Mouse (Mus musculus): ENCODE data around the gene Usp7. TPM values are rescaled to one million over a fixed set of nuclear protein-coding genes. Genes with fewer than 3 reads are reported as not detected.

The Usp7 gene
- 22.4 and 22.6 TPM in 2 replicates for polyA plus RNA-seq (2015; fragmentation: Nextera tagmentation; extraction: Ambion mirVana)

- ATAC-seq (ENCODE audit: low read depth): no peak
- H3K36me3 ChIP-seq (ENCODE audit: control insufficient read depth, insufficient read depth): no peaks in the 10 kb centered on the region
- no peak within 1 kb of the TSS for H3K4me2 ChIP-seq (ENCODE audit: low read depth, low read length)
- H3K4me1 ChIP-seq (ENCODE audit: control insufficient read depth, low read depth, low read length): no peaks in the 10 kb centered on the region; the same call in 1 of the 2 replicates
- no peaks in the 10 kb centered on the region for H3K27me3 ChIP-seq (ENCODE audit: control insufficient read depth, insufficient read depth, low read depth, low read length)
- 77% methylated on average over 20 of the region's 20 CpGs for WGBS (ENCODE audit: insufficient replicate concordance)
- no peak within 1 kb of the TSS for H3K9ac ChIP-seq (ENCODE audit: low read depth, low read length)
- no peak within 1 kb of the TSS for H3K27ac ChIP-seq (ENCODE audit: low read length)
- H3K9me3 ChIP-seq (replicated peaks; ENCODE audit: control insufficient read depth, low read length): no peaks in the 10 kb centered on the region
- H3K4me3 ChIP-seq (ENCODE audit: low read depth, low read length): no peak within 1 kb of the TSS
Observed at GRCm38 (mm10) chr16:8791949-8792557, at the start of gene Usp7. Usp7 (minus strand) TSS chr16:8792308.

- WGBS (ENCODE audit: insufficient replicate concordance): 85% methylated on average over 3 of the region's 3 CpGs
- Histone ChIP-seq H3K27me3 (ENCODE audit: control insufficient read depth, insufficient read depth, low read depth, low read length) (no peaks in the 10 kb centered on the region), H3K4me1 (ENCODE audit: control insufficient read depth, low read depth, low read length) (peaks cover 20% of the 10 kb centered on the region), H3K27ac (ENCODE audit: low read length) (no peak overlapping the region), H3K4me3 (ENCODE audit: low read depth, low read length) (no peak overlapping the region), H3K9me3 (replicated peaks; ENCODE audit: control insufficient read depth, low read length) (no peaks in the 10 kb centered on the region), H3K36me3 (ENCODE audit: control insufficient read depth, insufficient read depth) (peaks cover 51% of the 10 kb centered on the region), H3K4me2 (ENCODE audit: low read depth, low read length) (no peak overlapping the region), H3K9ac (ENCODE audit: low read depth, low read length) (no peak overlapping the region)
- no peak for ATAC-seq (ENCODE audit: low read depth)
Observed at GRCm38 (mm10) chr16:8840557-8840956, 48.4 kb upstream of the Usp7 start.

DNA sequence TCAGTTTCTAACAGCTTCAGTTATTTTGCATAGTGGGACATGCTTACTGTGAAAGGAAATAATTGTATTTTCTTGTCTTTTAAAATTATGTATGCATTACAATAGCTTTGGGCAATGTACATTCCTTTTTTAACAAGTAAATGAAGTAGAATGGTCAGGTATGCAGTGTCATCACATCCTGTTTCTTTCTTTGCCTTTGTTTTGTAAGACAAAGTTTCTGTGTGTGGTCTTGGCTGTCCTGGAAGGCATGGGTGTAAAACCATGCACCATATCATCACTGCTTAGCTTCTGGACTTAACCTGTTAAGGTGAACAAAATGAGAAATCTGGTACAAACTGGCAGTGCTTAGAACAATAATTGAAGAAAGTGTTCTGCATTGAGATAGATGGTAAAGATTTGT is 46.8 kb upstream of the Usp7 start:
- Histone ChIP-seq H3K9me3 (replicated peaks; ENCODE audit: control insufficient read depth, low read length) (no peaks in the 10 kb centered on the region), H3K27ac (ENCODE audit: low read length) (no peak overlapping the region), H3K9ac (ENCODE audit: low read depth, low read length) (no peak overlapping the region), H3K4me2 (ENCODE audit: low read depth, low read length) (no peak overlapping the region), H3K27me3 (ENCODE audit: control insufficient read depth, insufficient read depth, low read depth, low read length) (no peaks in the 10 kb centered on the region), H3K36me3 (ENCODE audit: control insufficient read depth, insufficient read depth) (peaks cover 53% of the 10 kb centered on the region), H3K4me1 (ENCODE audit: control insufficient read depth, low read depth, low read length) (peaks cover 20% of the 10 kb centered on the region), H3K4me3 (ENCODE audit: low read depth, low read length) (no peak overlapping the region)
- no peak for ATAC-seq (ENCODE audit: low read depth)

- no peak overlapping the region for H3K9ac ChIP-seq (ENCODE audit: low read depth, low read length)
- no peak overlapping the region for H3K4me3 ChIP-seq (ENCODE audit: low read depth, low read length)
- peak; percentile 61 for ATAC-seq (ENCODE audit: low read depth)
Observed at GRCm38 (mm10) chr16:8837595-8837994, 45.5 kb upstream of the Usp7 start.

GRCm38 (mm10) chr16:8836876-8837275 is 44.8 kb upstream of the Usp7 start:
- peaks cover 32% of the 10 kb centered on the region for H3K4me1 ChIP-seq (ENCODE audit: control insufficient read depth, low read depth, low read length)
- H3K27me3 ChIP-seq (ENCODE audit: control insufficient read depth, insufficient read depth, low read depth, low read length): no peaks in the 10 kb centered on the region

More at GRCm38 (mm10) chr16:8837595-8837994, 45.5 kb upstream of the Usp7 start:
- H3K4me1 ChIP-seq (ENCODE audit: control insufficient read depth, low read depth, low read length): peaks cover 28% of the 10 kb centered on the region
- H3K36me3 ChIP-seq (ENCODE audit: control insufficient read depth, insufficient read depth): peaks cover 53% of the 10 kb centered on the region
- no peak overlapping the region for H3K4me2 ChIP-seq (ENCODE audit: low read depth, low read length)
- WGBS (ENCODE audit: insufficient replicate concordance): 96% methylated on average over 1 of the region's 1 CpGs
- no peaks in the 10 kb centered on the region for H3K9me3 ChIP-seq (replicated peaks; ENCODE audit: control insufficient read depth, low read length)
- H3K27me3 ChIP-seq (ENCODE audit: control insufficient read depth, insufficient read depth, low read depth, low read length): no peaks in the 10 kb centered on the region
- 0 out of 2 replicates have a peak overlapping the region, but pooled peaks have one; percentile 29 for H3K27ac ChIP-seq (ENCODE audit: low read length)

DNA sequence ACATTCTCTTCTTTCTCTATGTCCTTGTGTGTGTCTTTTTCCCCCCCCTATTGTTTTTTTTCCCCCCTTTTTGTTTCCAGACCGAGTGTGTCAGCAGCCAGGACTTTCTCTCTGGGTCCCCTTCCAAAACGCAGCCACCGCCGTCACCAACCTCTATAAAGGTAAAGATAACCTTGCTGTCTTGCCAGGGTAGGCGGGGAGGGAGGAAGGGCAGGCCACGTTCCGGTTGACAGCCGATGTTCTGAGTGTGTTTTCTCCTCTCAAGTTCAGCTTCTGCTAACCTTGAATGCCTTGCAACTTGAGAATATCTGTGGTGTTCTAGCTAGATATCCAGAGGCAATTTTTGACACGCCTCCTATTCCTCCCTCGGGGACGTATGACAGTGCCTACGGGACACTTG is 39.1 kb upstream of the Usp7 start:
- H3K27me3 ChIP-seq (ENCODE audit: control insufficient read depth, insufficient read depth, low read depth, low read length): no peaks in the 10 kb centered on the region
- peak overlapping the region; percentile 100 for H3K9ac ChIP-seq (ENCODE audit: low read depth, low read length)
- WGBS (ENCODE audit: insufficient replicate concordance): 5% methylated on average over 12 of the region's 12 CpGs
- H3K4me2 ChIP-seq (ENCODE audit: low read depth, low read length): peak overlapping the region; percentile 84
- ATAC-seq (ENCODE audit: low read depth): no peak
- H3K36me3 ChIP-seq (ENCODE audit: control insufficient read depth, insufficient read depth): peaks cover 28% of the 10 kb centered on the region
- H3K4me1 ChIP-seq (ENCODE audit: control insufficient read depth, low read depth, low read length): peaks cover 27% of the 10 kb centered on the region
- H3K9me3 ChIP-seq (replicated peaks; ENCODE audit: control insufficient read depth, low read length): no peaks in the 10 kb centered on the region
- H3K27ac ChIP-seq (ENCODE audit: low read length): peak overlapping the region; percentile 98
- peak overlapping the region; percentile 99 for H3K4me3 ChIP-seq (ENCODE audit: low read depth, low read length)

More at GRCm38 (mm10) chr16:8836876-8837275, 44.8 kb upstream of the Usp7 start:
- peaks cover 53% of the 10 kb centered on the region for H3K36me3 ChIP-seq (ENCODE audit: control insufficient read depth, insufficient read depth)
- peak overlapping the region; percentile 39 for H3K27ac ChIP-seq (ENCODE audit: low read length)
- peak overlapping the region; percentile 18; the same call in 1 of the 2 replicates for H3K4me2 ChIP-seq (ENCODE audit: low read depth, low read length)
- H3K4me3 ChIP-seq (ENCODE audit: low read depth, low read length): no peak overlapping the region
- 78% methylated on average over 1 of the region's 1 CpGs for WGBS (ENCODE audit: insufficient replicate concordance)
- H3K9me3 ChIP-seq (replicated peaks; ENCODE audit: control insufficient read depth, low read length): no peaks in the 10 kb centered on the region
- 0 out of 2 replicates have a peak, but pooled peaks have one; percentile 32 for ATAC-seq (ENCODE audit: low read depth)
- no peak overlapping the region for H3K9ac ChIP-seq (ENCODE audit: low read depth, low read length)

- peak overlapping the region; percentile 99 for H3K4me3 ChIP-seq (ENCODE audit: low read depth, low read length)
- H3K9ac ChIP-seq (ENCODE audit: low read depth, low read length): peak overlapping the region; percentile 100
- no peaks in the 10 kb centered on the region for H3K27me3 ChIP-seq (ENCODE audit: control insufficient read depth, insufficient read depth, low read depth, low read length)
- H3K4me1 ChIP-seq (ENCODE audit: control insufficient read depth, low read depth, low read length): peaks cover 26% of the 10 kb centered on the region
- ATAC-seq (ENCODE audit: low read depth): peak; percentile 33
- peaks cover 26% of the 10 kb centered on the region for H3K36me3 ChIP-seq (ENCODE audit: control insufficient read depth, insufficient read depth)
- under 1% methylated on average over 73 of the region's 74 CpGs for WGBS (ENCODE audit: insufficient replicate concordance)
- H3K9me3 ChIP-seq (replicated peaks; ENCODE audit: control insufficient read depth, low read length): no peaks in the 10 kb centered on the region
- peak overlapping the region; percentile 84 for H3K4me2 ChIP-seq (ENCODE audit: low read depth, low read length)
- peak overlapping the region; percentile 98 for H3K27ac ChIP-seq (ENCODE audit: low read length)
Observed at GRCm38 (mm10) chr16:8830431-8831211, 38.5 kb upstream of the Usp7 start.

- peak; percentile 90 for ATAC-seq (ENCODE audit: low read depth)
- Histone ChIP-seq H3K4me3 (ENCODE audit: low read depth, low read length) (peak within 1 kb of the TSS; percentile 99), H3K9ac (ENCODE audit: low read depth, low read length) (peak within 1 kb of the TSS; percentile 100), H3K9me3 (replicated peaks; ENCODE audit: control insufficient read depth, low read length) (no peaks in the 10 kb centered on the region), H3K4me1 (ENCODE audit: control insufficient read depth, low read depth, low read length) (peaks cover 25% of the 10 kb centered on the region), H3K36me3 (ENCODE audit: control insufficient read depth, insufficient read depth) (peaks cover 25% of the 10 kb centered on the region), H3K4me2 (ENCODE audit: low read depth, low read length) (peak within 1 kb of the TSS; percentile 100), H3K27ac (ENCODE audit: low read length) (peak within 1 kb of the TSS; percentile 100), H3K27me3 (ENCODE audit: control insufficient read depth, insufficient read depth, low read depth, low read length) (no peaks in the 10 kb centered on the region)
- WGBS (ENCODE audit: insufficient replicate concordance): under 1% methylated on average over 76 of the region's 80 CpGs
Observed at GRCm38 (mm10) chr16:8829564-8830359, 37.7 kb upstream of the Usp7 start, which contains the start of gene 1810013L24Rik. 1810013L24Rik (plus strand) TSS chr16:8830100.
